Mouse (Mus musculus) embryonic facial prominence, embryonic 10.5 days (tissue): ENCODE results near the gene Galk2. TPM values are rescaled to one million over a fixed set of nuclear protein-coding genes. Genes with fewer than 3 reads are reported as not detected.

Experiments used
- DNase-seq: peaks from one replicate; pipeline ENCODE4 v3.0.0-alpha.2; 2017; ENCODE audit warnings: low spot score
- H3K27ac ChIP-seq: fragments of 300-500 bp; sonication (generic); replicated peaks from 2 replicates; pipeline ENCODE4 v1.5.1; 2016; ENCODE audit warnings: mild to moderate bottlenecking
- H3K27me3 ChIP-seq: fragments of 300-500 bp; sonication (generic); replicated peaks from 2 replicates; pipeline ENCODE4 v1.6.1; 2016; ENCODE audit warnings: low read depth, mild to moderate bottlenecking; ENCODE audit not compliant: poor library complexity, severe bottlenecking
- H3K36me3 ChIP-seq: fragments of 300-500 bp; sonication (generic); replicated peaks from 2 replicates; pipeline ENCODE4 v1.6.1; 2016; ENCODE audit warnings: mild to moderate bottlenecking, moderate library complexity
- H3K4me1 ChIP-seq: fragments of 300-500 bp; sonication (generic); 2 replicates; pipeline ENCODE4 v1.6.1; 2016
- H3K4me3 ChIP-seq: fragments of 300-500 bp; sonication (generic); 2 replicates; pipeline ENCODE4 v1.5.1; 2016; ENCODE audit warnings: mild to moderate bottlenecking, moderate library complexity
- H3K9me3 ChIP-seq: fragments of 300-500 bp; sonication (generic); 2 replicates; pipeline ENCODE4 v1.6.1; 2016; ENCODE audit warnings: mild to moderate bottlenecking
- WGBS: fragments of 180-500 bp; shearing (Covaris S2); methylation state at CpG from one replicate; pipeline ENCODE4 v1.1.7; 2016; 5-methylcytosine and 5-hydroxymethylcytosine counted together
- polyA plus RNA-seq: library from polyadenylated mRNA; unstranded; fragments of >200 nt; fragmentation: Nextera tagmentation; extraction: Ambion mirVana; gene quantifications from 2 replicates; pipeline ENCODE4 v1.2.1, GENCODE M21; 2016

Gene Galk2
- polyA plus RNA-seq, 1 experiment from 2014 or later: 36.7 TPM

DNA sequence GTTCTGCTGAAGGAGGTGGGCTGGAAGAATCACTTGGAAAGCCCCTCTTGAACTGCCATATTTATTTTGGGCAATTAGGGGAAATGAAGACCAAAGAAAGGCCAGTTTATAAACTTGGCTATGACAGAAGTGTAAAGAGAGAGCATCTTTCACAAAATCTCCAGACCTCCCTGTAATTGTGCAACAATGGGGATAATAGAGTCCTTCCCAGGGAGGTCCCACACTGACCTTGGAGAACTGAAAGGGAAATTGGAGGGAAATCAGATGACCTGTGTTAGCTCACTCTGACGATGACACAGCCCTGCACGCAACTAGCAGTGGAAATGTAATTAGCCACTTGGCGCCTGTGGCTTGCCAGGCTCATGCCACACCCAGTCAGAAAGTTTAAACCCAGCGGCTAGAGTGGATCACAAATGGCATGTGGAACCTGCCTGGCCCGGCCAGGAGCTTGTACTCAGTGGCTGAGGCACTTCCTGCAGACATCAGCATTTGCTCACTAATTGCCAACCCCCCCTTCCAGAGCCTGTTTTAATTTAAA lies 117.0 kb downstream of the Galk2 start:
- Histone ChIP-seq H3K27ac (no peak overlapping the region), H3K4me1 (peaks cover 31% of the 10 kb centered on the region), H3K36me3 (no peaks in the 10 kb centered on the region; the same call in 1 of the 2 replicates), H3K9me3 (no peaks in the 10 kb centered on the region), H3K4me3 (no peak overlapping the region), H3K27me3 (no peaks in the 10 kb centered on the region)
- 55% methylated on average over 5 of the region's 5 CpGs for WGBS
- DNase-seq: peak; percentile 28

DNA sequence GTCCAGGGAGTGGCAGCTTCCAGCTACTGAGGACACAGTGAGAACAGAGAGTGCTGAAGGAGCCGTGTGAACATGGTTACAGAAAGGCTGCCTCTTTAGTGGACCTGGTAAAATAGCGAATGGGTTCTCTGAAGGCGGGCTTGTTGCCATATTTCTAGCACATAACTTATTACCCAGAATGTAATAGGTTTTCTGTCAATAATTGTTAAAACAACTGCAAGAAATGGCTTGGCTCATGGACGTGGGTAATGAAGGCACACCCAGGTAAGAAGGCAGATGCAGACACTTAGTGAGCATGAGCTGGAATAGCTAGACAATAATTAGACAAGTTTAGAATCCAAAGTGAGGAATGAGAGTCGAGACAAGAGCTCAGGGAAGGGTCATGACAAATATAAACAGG lies 143.4 kb downstream of the Galk2 start:
- Histone ChIP-seq H3K27ac (no peak overlapping the region), H3K4me3 (no peak overlapping the region), H3K9me3 (no peaks in the 10 kb centered on the region), H3K36me3 (no peaks in the 10 kb centered on the region), H3K27me3 (no peaks in the 10 kb centered on the region), H3K4me1 (no peaks in the 10 kb centered on the region)
- no peak for DNase-seq
- 79% methylated on average over 5 of the region's 5 CpGs for WGBS

DNA sequence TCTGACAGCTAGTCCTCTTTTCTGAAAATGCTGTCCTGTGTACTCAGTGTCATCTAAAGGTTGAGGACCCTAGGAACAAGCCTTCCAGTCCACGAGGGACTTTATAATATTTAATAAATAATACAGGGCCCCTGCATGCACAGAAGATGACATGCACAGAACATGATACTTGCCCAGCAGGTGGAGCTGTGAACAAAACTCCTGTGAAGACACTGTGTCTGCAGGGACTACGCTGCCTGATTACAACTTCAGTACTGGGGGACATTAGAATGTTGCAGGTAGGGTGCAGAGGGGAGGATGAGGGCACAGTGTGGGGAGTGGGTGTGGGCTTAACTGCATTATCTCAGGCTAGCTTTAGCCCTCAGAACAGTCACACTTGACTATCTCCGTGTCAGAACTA lies 147.2 kb downstream of the Galk2 start:
- peak; percentile 58 for DNase-seq
- H3K4me3 ChIP-seq: no peak overlapping the region
- no peaks in the 10 kb centered on the region for H3K27me3 ChIP-seq
- no peak overlapping the region for H3K27ac ChIP-seq
- H3K36me3 ChIP-seq: no peaks in the 10 kb centered on the region
- H3K9me3 ChIP-seq: no peaks in the 10 kb centered on the region
- WGBS: 53% methylated on average over 3 of the region's 3 CpGs
- H3K4me1 ChIP-seq: no peaks in the 10 kb centered on the region

DNA sequence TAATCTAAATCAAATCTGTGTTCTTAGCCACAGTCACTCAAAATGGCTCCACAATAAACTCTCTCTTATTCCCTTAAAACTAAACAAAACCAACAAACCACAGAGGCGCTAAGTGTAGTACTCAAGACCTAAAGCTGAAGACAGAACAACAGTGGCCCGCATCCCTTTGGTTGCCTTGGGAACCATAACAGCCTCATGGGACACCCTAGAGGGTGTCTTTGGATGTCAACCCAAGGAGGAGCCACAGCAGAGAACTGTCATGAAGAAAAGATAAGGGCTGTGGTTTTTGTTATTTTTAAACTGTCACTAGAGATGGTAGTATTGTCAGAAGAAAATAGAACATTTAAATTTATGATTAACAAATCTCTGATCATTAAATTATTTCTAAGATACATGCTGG lies 147.8 kb downstream of the Galk2 start:
- WGBS: 79% methylated on average over 2 of the region's 2 CpGs
- no peak overlapping the region for H3K27ac ChIP-seq
- H3K9me3 ChIP-seq: no peaks in the 10 kb centered on the region
- H3K27me3 ChIP-seq: no peaks in the 10 kb centered on the region
- H3K4me3 ChIP-seq: no peak overlapping the region
- no peaks in the 10 kb centered on the region for H3K4me1 ChIP-seq
- DNase-seq: no peak
- H3K36me3 ChIP-seq: no peaks in the 10 kb centered on the region

DNA sequence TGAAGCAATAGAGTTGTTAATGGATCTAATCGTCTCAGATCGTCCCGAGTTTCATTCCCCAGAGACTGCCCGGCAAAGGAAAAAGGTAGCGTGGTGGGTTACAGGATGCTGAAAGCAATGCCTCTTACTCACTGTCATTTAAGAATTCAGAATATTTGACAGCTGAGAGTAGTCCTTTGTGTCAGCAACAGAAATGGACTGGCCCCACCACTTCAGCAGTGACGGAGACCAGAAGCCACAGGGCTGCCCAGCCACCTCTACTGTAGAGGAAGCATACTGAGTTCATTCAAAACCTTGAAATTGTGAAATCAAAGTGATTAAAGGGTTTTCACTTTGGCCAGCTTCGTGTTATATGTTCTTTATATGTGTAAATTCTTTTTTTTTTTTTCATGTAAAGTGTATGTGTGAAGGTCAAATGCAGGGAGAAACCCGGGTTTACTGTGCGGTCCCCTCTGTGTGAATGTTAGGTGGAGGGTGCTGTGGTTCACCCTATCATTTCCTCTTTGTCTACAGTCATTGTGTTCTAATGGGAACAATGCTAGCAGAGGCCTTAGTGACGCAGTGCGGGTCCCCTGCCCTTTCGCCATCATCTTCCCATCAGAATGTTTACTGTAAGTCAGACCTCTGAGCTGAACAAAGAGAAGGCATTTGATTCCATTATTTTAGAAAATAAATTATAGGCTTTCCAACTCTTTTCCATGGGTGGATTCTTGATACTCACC lies 156.2 kb downstream of the Galk2 start:
- Histone ChIP-seq H3K27me3 (no peaks in the 10 kb centered on the region), H3K4me1 (peaks cover 14% of the 10 kb centered on the region), H3K9me3 (no peaks in the 10 kb centered on the region), H3K27ac (no peak overlapping the region), H3K36me3 (no peaks in the 10 kb centered on the region), H3K4me3 (no peak overlapping the region)
- no peak for DNase-seq
- WGBS: 47% methylated on average over 12 of the region's 12 CpGs

DNA sequence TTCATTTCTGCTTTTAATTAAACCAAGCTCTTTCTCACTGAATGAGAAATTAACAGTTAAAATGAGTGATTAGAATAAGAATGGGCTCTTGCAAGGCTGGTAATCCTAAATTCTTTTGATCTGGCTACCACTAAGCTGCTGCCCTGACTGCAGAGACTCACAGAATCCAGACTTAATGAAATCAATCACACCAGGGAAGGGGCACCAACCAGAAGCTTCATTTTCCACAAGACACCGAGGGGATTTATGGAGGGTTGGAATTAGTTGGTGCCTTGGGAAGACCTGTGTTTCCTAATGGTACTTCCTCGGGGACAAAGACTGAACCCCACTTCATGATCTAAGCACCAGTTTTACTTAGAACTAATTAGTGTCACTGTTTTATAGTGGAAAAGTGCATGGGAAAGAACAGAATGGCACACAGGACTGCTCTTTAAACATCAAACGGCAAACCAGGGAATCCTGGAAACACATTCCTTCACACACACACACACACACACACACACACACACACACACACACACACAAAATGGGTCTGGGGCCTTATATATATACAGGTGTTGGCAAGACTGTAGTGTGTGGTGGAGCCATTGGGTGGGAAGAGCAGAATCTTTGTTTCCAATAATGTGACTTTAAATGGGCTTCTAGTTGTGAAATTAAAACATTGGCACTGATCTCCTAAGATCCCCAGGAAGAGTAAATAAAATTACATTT lies 157.0 kb downstream of the Galk2 start:
- 44% methylated on average over 3 of the region's 3 CpGs for WGBS
- no peak for DNase-seq
- no peaks in the 10 kb centered on the region for H3K9me3 ChIP-seq
- H3K4me1 ChIP-seq: peaks cover 14% of the 10 kb centered on the region
- H3K4me3 ChIP-seq: no peak overlapping the region
- no peaks in the 10 kb centered on the region for H3K27me3 ChIP-seq
- H3K36me3 ChIP-seq: no peaks in the 10 kb centered on the region
- no peak overlapping the region for H3K27ac ChIP-seq

DNA sequence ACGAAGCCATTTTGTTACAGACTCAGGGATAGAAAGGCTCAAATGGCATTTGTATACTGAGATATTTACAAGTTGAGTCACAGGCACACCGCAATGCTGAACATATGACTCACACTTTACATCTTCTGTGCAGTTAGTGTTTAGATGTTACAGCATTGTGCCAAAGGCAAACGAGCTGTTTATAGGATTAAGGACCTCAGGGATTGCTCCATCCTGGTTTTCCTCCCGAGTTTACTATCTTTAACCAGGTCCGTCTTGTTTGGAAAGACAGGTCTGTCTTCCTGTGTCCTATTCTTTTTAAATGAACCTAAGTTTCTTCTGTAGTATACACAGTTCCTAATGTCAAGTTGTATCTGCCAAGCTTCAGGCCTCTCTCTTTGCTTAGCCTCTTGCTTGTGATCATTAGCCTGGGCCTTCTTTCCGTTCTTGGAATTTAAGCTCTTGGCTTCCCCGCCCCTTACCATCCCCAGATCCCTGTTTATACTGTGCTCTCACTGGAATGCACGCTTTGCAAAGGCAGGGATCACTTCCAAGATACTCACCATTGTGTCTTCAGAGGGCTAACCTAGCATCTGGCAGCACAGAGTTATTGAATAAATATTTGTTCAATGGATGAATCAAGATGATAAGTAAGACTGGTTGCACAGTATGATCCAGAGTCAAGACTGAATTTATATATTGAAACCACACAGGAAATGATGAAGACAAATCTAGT lies 172.4 kb downstream of the Galk2 start:
- 62% methylated on average over 8 of the region's 8 CpGs for WGBS

DNA sequence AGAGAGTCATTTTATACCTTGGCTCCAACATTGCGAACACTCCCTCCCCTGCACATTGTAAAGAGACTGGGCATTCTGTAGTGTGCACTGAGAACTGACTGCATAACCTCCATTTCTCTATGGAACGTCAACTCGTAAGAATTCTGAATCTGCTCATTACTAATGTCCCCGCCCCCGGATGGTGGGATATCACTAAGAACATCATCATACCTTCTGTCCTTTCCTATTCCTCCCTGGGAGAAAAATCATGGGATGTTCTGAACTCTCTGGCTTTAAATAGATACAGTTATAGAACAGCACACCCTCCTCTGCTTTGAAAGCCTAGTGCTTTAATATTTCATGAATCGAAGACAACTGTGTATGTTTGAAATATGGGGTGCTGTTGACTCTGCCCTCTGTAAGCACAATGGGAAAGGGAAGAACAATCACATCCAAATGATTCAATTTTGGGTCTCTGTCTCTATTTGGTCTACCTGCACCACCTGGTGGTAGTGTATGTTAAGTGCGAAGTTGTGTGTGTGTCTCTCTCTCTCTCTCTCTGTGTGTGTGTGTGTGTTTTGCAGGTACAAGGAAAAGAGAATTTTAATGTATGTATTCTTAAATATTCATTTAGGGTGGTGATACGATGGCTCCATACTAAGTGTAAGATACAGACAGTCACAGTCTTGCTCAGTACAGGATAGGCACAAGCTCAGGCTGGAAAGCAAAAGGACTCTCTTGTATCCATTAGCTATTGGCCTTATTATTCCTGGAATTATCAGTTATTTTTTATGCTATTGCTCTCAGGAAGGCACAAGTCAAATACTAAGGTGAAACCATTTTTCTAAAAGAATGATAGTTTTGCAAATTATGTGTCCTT lies 174.4 kb downstream of the Galk2 start:
- WGBS: 82% methylated on average over 8 of the region's 8 CpGs

More for the DNA sequence above, 172.4 kb downstream of the Galk2 start:
- no peak overlapping the region for H3K27ac ChIP-seq
- H3K4me3 ChIP-seq: no peak overlapping the region
- H3K9me3 ChIP-seq: no peaks in the 10 kb centered on the region
- H3K27me3 ChIP-seq: no peaks in the 10 kb centered on the region
- DNase-seq: no peak
- no peaks in the 10 kb centered on the region for H3K36me3 ChIP-seq
- peaks cover 17% of the 10 kb centered on the region for H3K4me1 ChIP-seq

More for the DNA sequence above, 174.4 kb downstream of the Galk2 start:
- H3K9me3 ChIP-seq: no peaks in the 10 kb centered on the region
- DNase-seq: no peak
- H3K4me3 ChIP-seq: no peak overlapping the region
- H3K27me3 ChIP-seq: no peaks in the 10 kb centered on the region
- no peak overlapping the region for H3K27ac ChIP-seq
- no peaks in the 10 kb centered on the region for H3K36me3 ChIP-seq
- peaks cover 17% of the 10 kb centered on the region for H3K4me1 ChIP-seq

Other genes with a start within 250 kb of the Galk2 start
- gene Cep152, start 234.0 kb upstream of the Galk2 start, polyA plus RNA-seq: 11.5 and 12.4 TPM in 2 replicates
- 127 and 136 TPM in 2 replicates for gene Eid1, start 186.0 kb upstream of the Galk2 start, polyA plus RNA-seq
- gene Shc4, start 135.0 kb upstream of the Galk2 start, polyA plus RNA-seq: 1.2 and 2.0 TPM in 2 replicates
- 15.5 and 17.3 TPM in 2 replicates for gene Secisbp2l, start 76.2 kb upstream of the Galk2 start, polyA plus RNA-seq
- gene Cops2, start within 50 bp of the Galk2 start, polyA plus RNA-seq: 94.9 and 98.3 TPM in 2 replicates
- 0.52 and 0.79 TPM in 2 replicates for gene Fgf7, start 175.5 kb downstream of the Galk2 start, polyA plus RNA-seq